8 mouse cellular contexts compared by ENCODE assay signal in genomic region chr10:61877787-61878186, GRCm38 (mm10).
A peak's percentile ranks its signal among the peaks of the same experiment; 100 is the strongest.
DNase-seq lines count a peak whose midpoint lies in the region; ATAC-seq and TF ChIP-seq lines count a peak whose summit lies in the region.

No protein-coding gene starts in this region.

- H3K4me1 ChIP-seq in intestine, postnatal 0 days (replicated peaks; ENCODE audit: control insufficient read depth, insufficient read depth, low read length), result no peaks in the 10 kb centered on the region
- H3K4me1 ChIP-seq in midbrain, embryonic 13.5 days (replicated peaks), result 0 out of 2 replicates have a peak, but pooled peaks cover 11% of the 10 kb centered on the region

- WGBS in intestine, postnatal 0 days, result 10% methylated on average over 6 of the region's 6 CpGs
- 7% methylated on average over 6 of the region's 6 CpGs for WGBS in midbrain, embryonic 13.5 days

- H3K4me3 ChIP-seq in intestine, postnatal 0 days (ENCODE audit: low read depth, low read length), result no peak overlapping the region
- H3K4me3 ChIP-seq in midbrain, embryonic 13.5 days (replicated peaks), result no peak overlapping the region

- DNase-seq in cerebellum, adult 11 months, result peak; percentile 26
- peak; percentile 95 for DNase-seq in embryo, embryonic 10 days (ENCODE audit: low spot score)
- peak; percentile 41 to 48 for DNase-seq in gastrocnemius, postnatal 36 days
- peak; percentile 30 to 42 for DNase-seq in left cerebral cortex, postnatal 36 days (ENCODE audit: low spot score in 2 of 2)
- peak; percentile 35 for DNase-seq in splenic B cell, adult 2 months (ENCODE audit: low read depth, low spot score)

- H3K4me2 ChIP-seq in intestine, postnatal 0 days (replicated peaks; ENCODE audit: low read depth), result no peak overlapping the region
- no peak overlapping the region for H3K4me2 ChIP-seq in midbrain, embryonic 13.5 days (replicated peaks)

- no peaks in the 10 kb centered on the region for H3K9me3 ChIP-seq in intestine, postnatal 0 days (ENCODE audit: control insufficient read depth)
- H3K9me3 ChIP-seq in midbrain, embryonic 13.5 days, result no peaks in the 10 kb centered on the region

- H3K27me3 ChIP-seq in intestine, postnatal 0 days (replicated peaks; ENCODE audit: control insufficient read depth, insufficient read depth, low read length), result 0 out of 2 replicates have a peak, but pooled peaks cover 3% of the 10 kb centered on the region
- peaks cover 11% of the 10 kb centered on the region; the same call in 1 of the 2 replicates for H3K27me3 ChIP-seq in midbrain, embryonic 13.5 days
- H3K27me3 ChIP-seq in splenic B cell, adult 2 months (ENCODE audit: control insufficient read depth, insufficient read depth, low read length, poor library complexity, severe bottlenecking), result no peaks in the 10 kb centered on the region

- no peaks in the 10 kb centered on the region for H3K36me3 ChIP-seq in intestine, postnatal 0 days (ENCODE audit: control insufficient read depth, insufficient read depth)
- no peaks in the 10 kb centered on the region for H3K36me3 ChIP-seq in midbrain, embryonic 13.5 days
- no peaks in the 10 kb centered on the region for H3K36me3 ChIP-seq in splenic B cell, adult 2 months (ENCODE audit: control insufficient read depth, insufficient read depth, low read length, poor library complexity, severe bottlenecking)

- H3K27ac ChIP-seq in intestine, postnatal 0 days (ENCODE audit: low read depth, low read length), result no peak overlapping the region
- H3K27ac ChIP-seq in midbrain, embryonic 13.5 days, result no peak overlapping the region

- no peak overlapping the region for H3K9ac ChIP-seq in intestine, postnatal 0 days (ENCODE audit: low read depth, low read length)
- no peak overlapping the region for H3K9ac ChIP-seq in midbrain, embryonic 13.5 days (replicated peaks)

- intact Hi-C loops in gastrocnemius, postnatal 36 days (cut with DNase I), result loop anchor here (2.0 to 5.0 kb wide), 4 partner anchors 99 to 305 kb away; no protein-coding TSS in a partner anchor
- intact Hi-C loops in left cerebral cortex, postnatal 36 days (cut with DNase I), result loop anchor here (5.0 kb wide), 2 partner anchors 105 to 225 kb away; no protein-coding TSS in a partner anchor

- TF ChIP-seq CTCF in intestine, postnatal 0 days (IDR thresholded peaks at IDR 0.05; ENCODE audit: low read depth), result peak; percentile 95

- ATAC-seq in cerebellum, adult (ENCODE audit: insufficient number of reproducible peaks, low FRiP score, low TSS enrichment), result no peak
- ATAC-seq in intestine, postnatal 0 days, result no peak
- peak; percentile 55 for ATAC-seq in midbrain, embryonic 13.5 days

Comparison
In these comparisons a context has a peak if more than half of its experiments do, and no peak if none do; other contexts are left out.
1. DNase-seq: peak in every context shown above with its lines; median percentile 95 in embryo, embryonic 10 days; 44 in gastrocnemius, postnatal 36 days; 36 in left cerebral cortex, postnatal 36 days; 35 in splenic B cell, adult 2 months; 26 in cerebellum, adult 11 months.